Mouse (Mus musculus): Measurements from ENCODE around the gene Slc26a10. TPM values are rescaled to one million over a fixed set of nuclear protein-coding genes. Genes with fewer than 3 reads are reported as not detected.

Slc26a10 gene
- polyA plus RNA-seq, 1 experiment: 1.3 TPM

GRCm38 (mm10) chr10:127173148-127174065 lies 7.0 kb downstream of the Slc26a10 start:
- H3K79me2 ChIP-seq (ENCODE audit: control insufficient read depth, insufficient read depth): no peaks in the 10 kb centered on the region
- no peaks in the 10 kb centered on the region for H3K27me3 ChIP-seq (ENCODE audit: control insufficient read depth, insufficient read depth, insufficient read length)
- H3K4me3 ChIP-seq: no peak overlapping the region
- no peak overlapping the region for H3K4me2 ChIP-seq (ENCODE audit: low read depth)
- TF ChIP-seq TCF12 (IDR thresholded peaks at IDR 0.05; ENCODE audit: insufficient read depth, poor library complexity, severe bottlenecking): no peak
- no peak for TF ChIP-seq USF1 (IDR thresholded peaks at IDR 0.05; ENCODE audit: low read depth)
- TF ChIP-seq CEBPB (IDR thresholded peaks at IDR 0.05; ENCODE audit: insufficient read depth, poor library complexity, severe bottlenecking): no peak
- H3ac ChIP-seq (ENCODE audit: control insufficient read depth, insufficient read length): no peak overlapping the region
- H3K36me3 ChIP-seq (ENCODE audit: control insufficient read depth, insufficient read depth): no peaks in the 10 kb centered on the region

DNA sequence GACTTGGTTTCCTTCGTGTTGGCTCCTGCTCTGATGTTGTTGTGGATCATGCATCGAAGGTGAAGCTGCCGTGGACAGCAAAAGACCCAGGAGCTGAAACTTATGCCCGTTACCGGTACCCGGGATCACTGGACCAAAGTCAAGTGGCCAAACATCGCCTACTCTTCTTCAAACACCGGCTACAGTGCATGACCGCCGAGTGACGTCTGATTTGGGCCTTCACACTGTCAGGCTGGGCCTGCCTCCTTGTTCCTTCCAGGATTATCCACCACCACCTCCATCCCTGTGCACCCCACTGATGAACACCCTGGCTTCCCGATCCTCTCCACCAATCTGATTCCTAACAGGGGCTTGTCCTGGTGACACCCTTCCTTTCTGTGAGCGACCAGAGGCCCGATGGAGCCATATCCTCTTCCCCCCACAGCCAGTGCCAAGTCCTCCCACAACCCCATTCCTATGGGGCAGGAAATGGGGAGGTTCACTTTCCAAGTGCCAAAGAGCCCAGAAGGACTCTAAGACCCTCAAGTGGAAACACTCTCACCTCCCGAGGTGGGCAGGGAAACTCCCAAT lies 8.7 kb downstream of the Slc26a10 start:
- Histone ChIP-seq H3K4me3 (no peak overlapping the region), H3K79me2 (ENCODE audit: control insufficient read depth, insufficient read depth) (no peaks in the 10 kb centered on the region), H3ac (ENCODE audit: control insufficient read depth, insufficient read length) (no peak overlapping the region), H3K27me3 (ENCODE audit: control insufficient read depth, insufficient read depth, insufficient read length) (no peaks in the 10 kb centered on the region), H3K4me2 (ENCODE audit: low read depth) (no peak overlapping the region), H3K36me3 (ENCODE audit: control insufficient read depth, insufficient read depth) (no peaks in the 10 kb centered on the region)
- no peak for TF ChIP-seq CEBPB (IDR thresholded peaks at IDR 0.05; ENCODE audit: insufficient read depth, poor library complexity, severe bottlenecking)
- TF ChIP-seq TCF12 (IDR thresholded peaks at IDR 0.05; ENCODE audit: insufficient read depth, poor library complexity, severe bottlenecking): no peak
- no peak for TF ChIP-seq REST (IDR thresholded peaks at IDR 0.05; ENCODE audit: insufficient read depth, insufficient read length)
- no peak for TF ChIP-seq POLR2A (IDR thresholded peaks at IDR 0.05; ENCODE audit: insufficient read length, low read depth)
- TF ChIP-seq MYOG (IDR thresholded peaks at IDR 0.05; ENCODE audit: control insufficient read depth in 1 of 3, insufficient read depth in 1 of 3, insufficient read length in 2 of 3, low read depth in 2 of 3): no peak
- TF ChIP-seq SRF (IDR thresholded peaks at IDR 0.05; ENCODE audit: control insufficient read depth, insufficient read length, low read depth): no peak

DNA sequence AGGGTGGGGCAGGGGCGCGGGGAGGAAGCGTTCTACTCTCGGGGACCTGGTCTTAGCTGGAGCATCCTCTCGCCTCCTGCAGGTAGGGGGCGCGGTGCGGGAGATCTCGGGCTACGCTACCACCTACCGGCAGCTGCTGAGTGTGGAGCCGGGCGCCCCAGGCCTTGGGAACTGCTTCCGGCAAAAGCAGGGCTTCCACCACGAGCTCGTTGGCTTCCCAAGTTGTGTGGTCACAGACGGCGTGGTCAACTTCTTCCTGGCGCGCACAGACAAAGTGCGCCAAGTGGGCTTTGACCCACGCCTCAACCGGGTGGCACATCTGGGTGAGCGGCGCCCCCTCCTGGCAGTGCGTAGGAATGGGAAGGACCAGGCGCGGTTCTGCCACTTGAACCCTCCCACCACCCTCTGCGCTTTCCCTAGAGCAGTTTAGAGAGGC lies 9.6 kb downstream of the Slc26a10 start:
- Histone ChIP-seq H3ac (ENCODE audit: control insufficient read depth, insufficient read length) (no peak overlapping the region), H3K79me2 (ENCODE audit: control insufficient read depth, insufficient read depth) (no peaks in the 10 kb centered on the region), H3K4me2 (ENCODE audit: low read depth) (peak overlapping the region; percentile 62), H3K27me3 (ENCODE audit: control insufficient read depth, insufficient read depth, insufficient read length) (no peaks in the 10 kb centered on the region), H3K36me3 (ENCODE audit: control insufficient read depth, insufficient read depth) (no peaks in the 10 kb centered on the region), H3K4me3 (no peak overlapping the region)
- no peak for TF ChIP-seq POLR2A (IDR thresholded peaks at IDR 0.05; ENCODE audit: insufficient read length, low read depth)
- no peak for TF ChIP-seq TCF3 (IDR thresholded peaks at IDR 0.05; ENCODE audit: insufficient read length, low read depth)
- TF ChIP-seq TCF12 (IDR thresholded peaks at IDR 0.05; ENCODE audit: insufficient read depth, poor library complexity, severe bottlenecking): no peak
- TF ChIP-seq MYOD1 (IDR thresholded peaks at IDR 0.05; ENCODE audit: control insufficient read depth in 1 of 3, insufficient read length in 2 of 3, low read depth in 2 of 3): peak in 1 of 3 experiments; percentile 2
- TF ChIP-seq E2F4 (IDR thresholded peaks at IDR 0.05; ENCODE audit: insufficient read depth): no peak
- TF ChIP-seq USF1 (IDR thresholded peaks at IDR 0.05; ENCODE audit: low read depth): no peak

GRCm38 (mm10) chr10:127170002-127170401 lies 10.4 kb downstream of the Slc26a10 start:
- Histone ChIP-seq H3K27me3 (ENCODE audit: control insufficient read depth, insufficient read depth, insufficient read length) (no peaks in the 10 kb centered on the region), H3K4me2 (ENCODE audit: low read depth) (no peak overlapping the region), H3K79me2 (ENCODE audit: control insufficient read depth, insufficient read depth) (no peaks in the 10 kb centered on the region), H3K36me3 (ENCODE audit: control insufficient read depth, insufficient read depth) (no peaks in the 10 kb centered on the region), H3K4me3 (no peak overlapping the region), H3ac (ENCODE audit: control insufficient read depth, insufficient read length) (no peak overlapping the region)
- TF ChIP-seq POLR2A (IDR thresholded peaks at IDR 0.05; ENCODE audit: insufficient read length, low read depth) (no peak), MYOD1 (IDR thresholded peaks at IDR 0.05; ENCODE audit: control insufficient read depth in 1 of 3, insufficient read length in 2 of 3, low read depth in 2 of 3) (no peak), MYOG (IDR thresholded peaks at IDR 0.05; ENCODE audit: control insufficient read depth in 1 of 3, insufficient read depth in 1 of 3, insufficient read length in 2 of 3, low read depth in 2 of 3) (no peak), POLR2AphosphoS2 (IDR thresholded peaks at IDR 0.05; ENCODE audit: insufficient read length, low read depth) (no peak), REST (IDR thresholded peaks at IDR 0.05; ENCODE audit: insufficient read depth, insufficient read length) (no peak), TCF12 (IDR thresholded peaks at IDR 0.05; ENCODE audit: insufficient read depth, poor library complexity, severe bottlenecking) (no peak), TCF3 (IDR thresholded peaks at IDR 0.05; ENCODE audit: insufficient read length, low read depth) (no peak), E2F4 (IDR thresholded peaks at IDR 0.05; ENCODE audit: insufficient read depth) (no peak), SRF (IDR thresholded peaks at IDR 0.05; ENCODE audit: control insufficient read depth, insufficient read length, low read depth) (no peak), CEBPB (IDR thresholded peaks at IDR 0.05; ENCODE audit: insufficient read depth, poor library complexity, severe bottlenecking) (no peak), MAX (IDR thresholded peaks at IDR 0.05; ENCODE audit: low read depth) (no peak)

DNA sequence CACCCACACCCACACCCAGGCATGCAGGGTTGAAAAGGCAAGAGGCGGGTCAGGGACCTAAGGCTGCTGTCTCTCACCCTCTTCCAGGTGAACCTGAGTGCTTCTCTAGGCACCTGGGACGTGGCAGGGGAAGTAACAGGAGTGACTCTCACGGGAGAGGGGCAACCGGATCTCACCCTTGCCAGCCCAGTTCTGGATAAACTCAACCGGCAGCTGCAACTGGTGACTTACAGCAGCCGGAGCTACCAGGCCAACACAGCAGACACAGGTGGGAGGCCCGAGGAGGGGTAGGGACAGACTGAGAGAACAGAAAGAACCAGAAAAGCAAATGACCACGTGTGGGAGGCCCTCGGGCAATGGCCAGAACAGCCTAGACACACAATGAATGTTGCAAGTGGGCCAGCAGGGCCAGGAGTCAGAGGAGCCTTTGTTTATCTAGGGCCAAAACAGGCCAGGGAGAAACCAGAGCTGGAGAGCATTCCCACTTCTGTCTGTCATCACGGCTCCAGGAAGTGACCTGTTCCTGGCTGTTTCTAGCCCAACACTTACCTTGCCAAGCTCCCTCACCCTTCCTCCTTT lies 12.7 kb downstream of the Slc26a10 start:
- H3K27me3 ChIP-seq (ENCODE audit: control insufficient read depth, insufficient read depth, insufficient read length): no peaks in the 10 kb centered on the region
- no peaks in the 10 kb centered on the region for H3K79me2 ChIP-seq (ENCODE audit: control insufficient read depth, insufficient read depth)
- no peak overlapping the region for H3K4me3 ChIP-seq
- TF ChIP-seq POLR2A (IDR thresholded peaks at IDR 0.05; ENCODE audit: insufficient read length, low read depth) (no peak), CEBPB (IDR thresholded peaks at IDR 0.05; ENCODE audit: insufficient read depth, poor library complexity, severe bottlenecking) (no peak), USF1 (IDR thresholded peaks at IDR 0.05; ENCODE audit: low read depth) (no peak), MYOG (IDR thresholded peaks at IDR 0.05; ENCODE audit: control insufficient read depth in 1 of 3, insufficient read depth in 1 of 3, insufficient read length in 2 of 3, low read depth in 2 of 3) (no peak), MAX (IDR thresholded peaks at IDR 0.05; ENCODE audit: low read depth) (no peak), TCF12 (IDR thresholded peaks at IDR 0.05; ENCODE audit: insufficient read depth, poor library complexity, severe bottlenecking) (no peak), POLR2AphosphoS2 (IDR thresholded peaks at IDR 0.05; ENCODE audit: insufficient read length, low read depth) (no peak), TCF3 (IDR thresholded peaks at IDR 0.05; ENCODE audit: insufficient read length, low read depth) (no peak), SRF (IDR thresholded peaks at IDR 0.05; ENCODE audit: control insufficient read depth, insufficient read length, low read depth) (no peak), E2F4 (IDR thresholded peaks at IDR 0.05; ENCODE audit: insufficient read depth) (no peak), REST (IDR thresholded peaks at IDR 0.05; ENCODE audit: insufficient read depth, insufficient read length) (no peak), MYOD1 (IDR thresholded peaks at IDR 0.05; ENCODE audit: control insufficient read depth in 1 of 3, insufficient read length in 2 of 3, low read depth in 2 of 3) (no peak)
- no peak overlapping the region for H3K4me2 ChIP-seq (ENCODE audit: low read depth)
- no peak overlapping the region for H3ac ChIP-seq (ENCODE audit: control insufficient read depth, insufficient read length)
- no peaks in the 10 kb centered on the region for H3K36me3 ChIP-seq (ENCODE audit: control insufficient read depth, insufficient read depth)

Measured in myocyte (in vitro differentiated cells).